Mouse (Mus musculus) heart, embryonic 16.5 days (tissue): ENCODE measurements at regions not wholly inside any gene's neighbourhood (a gene's known extent, or its start where the extent isn't known, plus 50 kb on each side); places are given as distances from the start of the nearest gene placed in this dataset. TPM values are rescaled to one million over a fixed set of nuclear protein-coding genes. Genes with fewer than 3 reads are reported as not detected.

Source experiments
- microRNA-seq: library from miRNA; unstranded; fragments of <30 nt; microRNA quantifications from one replicate; pipeline ENCODE4, GENCODE M21; 2017

Small RNAs in the stretch of these regions (microRNA-seq; reads per million reads assigned to microRNA genes)
- gene Gm25025: not detected
